Mouse (Mus musculus) mammary gland, adult 2 months (tissue): ENCODE data around the gene C130079G13Rik. TPM values are rescaled to one million over a fixed set of nuclear protein-coding genes. Genes with fewer than 3 reads are reported as not detected.

Experiments used
- polyA plus RNA-seq: library from polyadenylated mRNA; depleted of rRNA; stranded (reverse); fragments of >200 nt; gene quantifications from 2 replicates; pipeline ENCODE4 v1.2.3, GENCODE M21; 2012; ENCODE audit warnings: low replicate concordance; rRNA removed

C130079G13Rik gene
- 0.29 TPM in 1 of 2 replicates, not detected in the other for polyA plus RNA-seq

GRCm38 (mm10) chr3:59924914-59925313 lies at the start of gene C130079G13Rik:
Gene C130079G13Rik (plus strand): TSS chr3:59925214.

Other genes starting within 250 kb of the C130079G13Rik start
- gene Gm5538, start 195.4 kb upstream of the C130079G13Rik start, polyA plus RNA-seq = 0.30 TPM in 1 of 2 replicates, not detected in the other
- not detected in 2 replicates for gene Gm8298, start 64.2 kb upstream of the C130079G13Rik start, polyA plus RNA-seq
- 0.16 TPM in 1 of 2 replicates, not detected in the other for gene Aadacl2, start 81.5 kb downstream of the C130079G13Rik start, polyA plus RNA-seq
- 0.61 and 1.1 TPM in 2 replicates for gene Aadac, start 100.5 kb downstream of the C130079G13Rik start, polyA plus RNA-seq
- 7.5 and 19.6 TPM in 2 replicates for gene Sucnr1, start 156.7 kb downstream of the C130079G13Rik start, polyA plus RNA-seq